Mouse (Mus musculus): ENCODE data around the gene Rnf151. TPM values are rescaled to one million over a fixed set of nuclear protein-coding genes. Genes with fewer than 3 reads are reported as not detected.

Rnf151 gene
- polyA plus RNA-seq, 1 experiment: 1.8 TPM

DNA sequence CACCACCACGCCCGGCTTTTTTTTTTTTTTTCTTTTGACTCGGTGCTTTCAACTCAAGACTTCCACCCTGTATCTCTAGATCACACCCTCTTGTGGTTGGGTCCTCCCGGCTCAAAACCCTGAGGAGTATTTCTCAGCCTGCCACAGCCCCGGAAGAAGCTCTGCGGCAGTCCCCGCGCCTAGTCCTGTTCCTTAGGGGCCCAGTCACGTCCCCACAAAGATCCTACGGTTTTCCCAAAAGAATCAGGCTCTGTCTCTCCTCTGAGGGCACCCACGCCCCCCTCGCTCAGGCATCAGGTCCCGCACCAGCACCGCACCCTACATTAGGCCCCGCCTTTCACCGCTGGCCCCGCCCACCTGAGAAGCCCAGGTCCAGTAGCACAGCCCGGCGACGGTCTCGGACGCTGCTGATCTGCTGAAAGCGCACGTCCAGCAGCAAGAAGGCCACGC, 30.7 kb downstream of the Rnf151 start:
- Histone ChIP-seq H3K4me3 (ENCODE audit: insufficient read depth, poor library complexity, severe bottlenecking) (no peak overlapping the region), H3K79me3 (ENCODE audit: low read depth) (no peaks in the 10 kb centered on the region), H3K27me3 (ENCODE audit: control insufficient read depth, insufficient read depth, insufficient read length) (no peaks in the 10 kb centered on the region), H3ac (ENCODE audit: control insufficient read depth, insufficient read length, low read depth) (no peak overlapping the region), H3K79me2 (ENCODE audit: control insufficient read depth, insufficient read depth) (no peaks in the 10 kb centered on the region), H3K36me3 (ENCODE audit: control insufficient read depth, insufficient read depth) (no peaks in the 10 kb centered on the region)
- TF ChIP-seq CTCF (IDR thresholded peaks at IDR 0.05; ENCODE audit: control insufficient read depth, insufficient read depth, insufficient read length) (no peak), MYOG (IDR thresholded peaks at IDR 0.05; ENCODE audit: control insufficient read depth, extremely low read depth, insufficient read length) (no peak), CEBPB (IDR thresholded peaks at IDR 0.05; ENCODE audit: low read depth) (no peak), MAX (IDR thresholded peaks at IDR 0.05) (no peak), FOSL1 (IDR thresholded peaks at IDR 0.05; ENCODE audit: insufficient read depth, low read length, poor library complexity, severe bottlenecking) (no peak), USF1 (IDR thresholded peaks at IDR 0.05; ENCODE audit: low read depth) (no peak), MYOD1 (IDR thresholded peaks at IDR 0.05; ENCODE audit: control insufficient read depth, insufficient read length, low read depth) (no peak)

GRCm38 (mm10) chr17:24686514-24686913, 31.3 kb downstream of the Rnf151 start:
- Histone ChIP-seq H3K27me3 (ENCODE audit: control insufficient read depth, insufficient read depth, insufficient read length) (no peaks in the 10 kb centered on the region), H3K79me3 (ENCODE audit: low read depth) (no peaks in the 10 kb centered on the region), H3K4me3 (ENCODE audit: insufficient read depth, poor library complexity, severe bottlenecking) (no peak overlapping the region), H3K36me3 (ENCODE audit: control insufficient read depth, insufficient read depth) (peaks cover 6% of the 10 kb centered on the region), H3K79me2 (ENCODE audit: control insufficient read depth, insufficient read depth) (no peaks in the 10 kb centered on the region), H3ac (ENCODE audit: control insufficient read depth, insufficient read length, low read depth) (no peak overlapping the region)
- TF ChIP-seq CTCF (IDR thresholded peaks at IDR 0.05; ENCODE audit: control insufficient read depth, insufficient read depth, insufficient read length) (no peak), MYOG (IDR thresholded peaks at IDR 0.05; ENCODE audit: control insufficient read depth, extremely low read depth, insufficient read length) (no peak), MYOD1 (IDR thresholded peaks at IDR 0.05; ENCODE audit: control insufficient read depth, insufficient read length, low read depth) (no peak), CEBPB (IDR thresholded peaks at IDR 0.05; ENCODE audit: low read depth) (no peak), MAX (IDR thresholded peaks at IDR 0.05) (no peak), USF1 (IDR thresholded peaks at IDR 0.05; ENCODE audit: low read depth) (no peak), FOSL1 (IDR thresholded peaks at IDR 0.05; ENCODE audit: insufficient read depth, low read length, poor library complexity, severe bottlenecking) (no peak)

DNA sequence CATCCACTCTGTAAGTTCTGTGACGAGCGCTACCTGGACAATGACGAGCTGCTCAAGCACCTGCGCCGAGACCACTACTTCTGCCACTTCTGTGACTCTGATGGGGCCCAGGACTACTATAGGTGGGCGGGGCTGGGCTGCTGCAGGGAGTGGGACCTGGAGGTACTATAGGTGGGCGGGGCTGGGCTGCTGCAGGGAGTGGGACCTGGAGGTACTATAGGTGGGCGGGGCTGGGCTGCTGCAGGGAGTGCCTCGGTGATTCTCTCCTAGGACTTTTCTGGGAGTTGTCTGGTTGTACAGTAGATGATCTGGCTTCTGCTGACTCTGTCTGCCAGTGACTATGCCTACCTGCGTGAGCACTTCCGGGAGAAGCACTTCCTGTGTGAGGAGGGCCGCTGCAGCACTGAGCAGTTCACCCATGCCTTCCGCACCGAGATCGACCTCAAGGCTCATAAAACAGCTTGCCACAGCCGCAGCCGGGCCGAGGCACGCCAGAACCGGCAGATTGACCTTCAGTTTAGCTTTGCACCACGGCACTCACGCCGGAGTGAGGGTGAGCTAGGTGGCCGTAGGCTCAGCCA, 40.3 kb downstream of the Rnf151 start:
- H3K36me3 ChIP-seq (ENCODE audit: control insufficient read depth, insufficient read depth): peaks cover 30% of the 10 kb centered on the region

GRCm38 (mm10) chr17:24676877-24677276, 41.0 kb downstream of the Rnf151 start:
- peaks cover 26% of the 10 kb centered on the region for H3K79me3 ChIP-seq (ENCODE audit: low read depth)
- TF ChIP-seq MAX (IDR thresholded peaks at IDR 0.05): no peak
- no peak for TF ChIP-seq MYOG (IDR thresholded peaks at IDR 0.05; ENCODE audit: control insufficient read depth, extremely low read depth, insufficient read length)
- no peaks in the 10 kb centered on the region for H3K27me3 ChIP-seq (ENCODE audit: control insufficient read depth, insufficient read depth, insufficient read length)
- H3K79me2 ChIP-seq (ENCODE audit: control insufficient read depth, insufficient read depth): peaks cover 53% of the 10 kb centered on the region
- H3ac ChIP-seq (ENCODE audit: control insufficient read depth, insufficient read length, low read depth): no peak overlapping the region
- no peak overlapping the region for H3K4me3 ChIP-seq (ENCODE audit: insufficient read depth, poor library complexity, severe bottlenecking)
- peaks cover 27% of the 10 kb centered on the region for H3K36me3 ChIP-seq (ENCODE audit: control insufficient read depth, insufficient read depth)

More for the DNA sequence above, 40.3 kb downstream of the Rnf151 start:
- Histone ChIP-seq H3K79me3 (ENCODE audit: low read depth) (peaks cover 20% of the 10 kb centered on the region), H3ac (ENCODE audit: control insufficient read depth, insufficient read length, low read depth) (no peak overlapping the region), H3K4me3 (ENCODE audit: insufficient read depth, poor library complexity, severe bottlenecking) (no peak overlapping the region), H3K79me2 (ENCODE audit: control insufficient read depth, insufficient read depth) (peaks cover 46% of the 10 kb centered on the region), H3K27me3 (ENCODE audit: control insufficient read depth, insufficient read depth, insufficient read length) (no peaks in the 10 kb centered on the region)
- TF ChIP-seq MYOD1 (IDR thresholded peaks at IDR 0.05; ENCODE audit: control insufficient read depth, insufficient read length, low read depth) (no peak), CTCF (IDR thresholded peaks at IDR 0.05; ENCODE audit: control insufficient read depth, insufficient read depth, insufficient read length) (no peak), USF1 (IDR thresholded peaks at IDR 0.05; ENCODE audit: low read depth) (no peak), CEBPB (IDR thresholded peaks at IDR 0.05; ENCODE audit: low read depth) (no peak), MAX (IDR thresholded peaks at IDR 0.05) (no peak), FOSL1 (IDR thresholded peaks at IDR 0.05; ENCODE audit: insufficient read depth, low read length, poor library complexity, severe bottlenecking) (no peak), MYOG (IDR thresholded peaks at IDR 0.05; ENCODE audit: control insufficient read depth, extremely low read depth, insufficient read length) (no peak)

- H3K79me3 ChIP-seq (ENCODE audit: low read depth): peaks cover 33% of the 10 kb centered on the region
- no peak overlapping the region for H3ac ChIP-seq (ENCODE audit: control insufficient read depth, insufficient read length, low read depth)
- H3K4me3 ChIP-seq (ENCODE audit: insufficient read depth, poor library complexity, severe bottlenecking): no peak overlapping the region
- H3K79me2 ChIP-seq (ENCODE audit: control insufficient read depth, insufficient read depth): peaks cover 60% of the 10 kb centered on the region
- peaks cover 20% of the 10 kb centered on the region for H3K36me3 ChIP-seq (ENCODE audit: control insufficient read depth, insufficient read depth)
- H3K27me3 ChIP-seq (ENCODE audit: control insufficient read depth, insufficient read depth, insufficient read length): no peaks in the 10 kb centered on the region
- no peak for TF ChIP-seq MYOD1 (IDR thresholded peaks at IDR 0.05; ENCODE audit: control insufficient read depth, insufficient read length, low read depth)
These were observed 41.7 kb downstream of the Rnf151 start for GRCm38 (mm10) chr17:24676187-24676586.

DNA sequence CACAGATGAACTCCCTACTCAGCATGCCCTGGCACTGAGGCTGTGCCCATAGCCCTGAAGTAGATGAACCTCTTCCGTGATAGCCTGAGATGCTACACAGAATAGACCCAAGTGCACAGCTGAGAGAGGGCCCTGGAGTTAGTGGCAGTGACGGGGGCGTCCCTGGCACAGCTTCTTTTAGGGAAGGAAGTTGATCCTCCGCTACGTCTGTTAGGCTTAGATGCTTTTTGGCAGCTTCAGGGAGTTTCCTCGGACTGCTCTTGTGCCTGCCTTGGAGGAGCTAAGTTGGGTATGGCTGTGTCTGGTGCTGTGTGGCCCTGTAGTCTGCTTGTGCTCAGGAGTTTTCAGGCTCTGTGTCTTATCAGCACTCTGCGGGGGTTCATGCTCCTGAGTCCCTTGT, 43.6 kb downstream of the Rnf151 start:
- Histone ChIP-seq H3K27me3 (ENCODE audit: control insufficient read depth, insufficient read depth, insufficient read length) (no peaks in the 10 kb centered on the region), H3K79me2 (ENCODE audit: control insufficient read depth, insufficient read depth) (peaks cover 77% of the 10 kb centered on the region), H3K36me3 (ENCODE audit: control insufficient read depth, insufficient read depth) (peaks cover 15% of the 10 kb centered on the region), H3ac (ENCODE audit: control insufficient read depth, insufficient read length, low read depth) (no peak overlapping the region), H3K79me3 (ENCODE audit: low read depth) (peaks cover 47% of the 10 kb centered on the region), H3K4me3 (ENCODE audit: insufficient read depth, poor library complexity, severe bottlenecking) (no peak overlapping the region)
- TF ChIP-seq MYOG (IDR thresholded peaks at IDR 0.05; ENCODE audit: control insufficient read depth, extremely low read depth, insufficient read length): no peak
- TF ChIP-seq FOSL1 (IDR thresholded peaks at IDR 0.05; ENCODE audit: insufficient read depth, low read length, poor library complexity, severe bottlenecking): no peak
- no peak for TF ChIP-seq MYOD1 (IDR thresholded peaks at IDR 0.05; ENCODE audit: control insufficient read depth, insufficient read length, low read depth)
- TF ChIP-seq CEBPB (IDR thresholded peaks at IDR 0.05; ENCODE audit: low read depth): no peak
- no peak for TF ChIP-seq CTCF (IDR thresholded peaks at IDR 0.05; ENCODE audit: control insufficient read depth, insufficient read depth, insufficient read length)
- no peak for TF ChIP-seq USF1 (IDR thresholded peaks at IDR 0.05; ENCODE audit: low read depth)
- TF ChIP-seq MAX (IDR thresholded peaks at IDR 0.05): no peak
